In the genomic region with DNA sequence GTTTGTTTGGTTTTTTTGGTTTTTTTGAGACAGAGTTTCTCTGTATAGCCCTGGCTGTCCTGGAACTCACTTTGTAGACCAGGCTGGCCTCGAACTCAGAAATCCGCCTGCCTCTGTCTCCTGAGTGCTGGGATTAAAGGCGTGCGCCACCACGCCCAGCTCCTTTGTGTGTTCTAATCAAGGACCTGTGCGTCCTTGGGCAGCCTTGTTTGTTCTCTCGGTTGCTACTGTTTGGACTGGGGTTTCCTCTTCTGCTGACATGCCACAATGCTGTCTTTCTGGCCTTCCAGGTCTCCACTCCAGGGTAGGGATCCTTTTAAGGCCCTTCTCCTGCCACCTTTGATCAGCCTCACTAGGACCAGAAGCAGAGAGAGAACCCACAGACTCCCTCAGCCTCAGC, we compare ENCODE assay signal across 4 mouse cellular contexts. TPM values are rescaled to one million over a fixed set of nuclear protein-coding genes. Genes with fewer than 3 reads are reported as not detected.
"Had no signal": no experiment of that assay in that cellular context is flagged by ENCODE, and none has a peak within 500 bp of the region (broad histone marks: within the 10 kb centered on the region; RNA-seq: fewer than 3 reads in every experiment).

No protein-coding gene starts in this region.

RNA-seq across cellular contexts. Expression of a gene that starts 8.5 kb away (rescaled TPM):
- polyA plus RNA-seq: midbrain, embryonic 11.5 days; neural tube, embryonic 13.5 days had no signal

RNA-seq across cellular contexts. Expression of a gene that starts 52.7 kb away (rescaled TPM):
- polyA plus RNA-seq: liver, adult 2 months; midbrain, embryonic 15.5 days; neural tube, embryonic 13.5 days had no signal
